Mouse (Mus musculus) gastrocnemius, postnatal 10 days (tissue): ENCODE measurements at regions not wholly inside any gene's neighbourhood (a gene's known extent, or its start where the extent isn't known, plus 50 kb on each side); places are given as distances from the start of the nearest gene placed in this dataset.

Source experiments
- DNase-seq: peaks from one replicate; pipeline ENCODE4 v3.0.0; 2021; ENCODE audit warnings: mixed read lengths

DNA sequence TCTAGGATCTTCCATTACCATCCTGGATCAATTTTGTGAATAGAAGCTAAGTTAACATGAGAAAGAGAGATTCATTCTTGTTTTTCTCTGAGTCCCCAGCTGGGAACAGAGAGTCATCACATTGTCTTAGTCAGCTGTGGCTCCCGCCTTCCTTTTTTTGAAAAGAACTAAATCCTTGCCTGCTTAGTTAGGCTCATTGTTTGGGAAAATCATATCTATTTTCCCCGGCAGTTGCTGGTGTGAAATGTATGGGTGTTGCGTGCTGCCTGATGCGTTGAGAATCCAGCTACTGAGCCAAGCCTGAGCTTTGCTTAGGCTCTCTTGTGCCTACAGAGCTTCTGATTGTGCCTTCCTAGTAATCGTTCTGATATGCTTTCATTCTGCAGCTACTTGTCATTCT is 66.3 kb downstream of the Fam50b start:
- no peak for DNase-seq

DNA sequence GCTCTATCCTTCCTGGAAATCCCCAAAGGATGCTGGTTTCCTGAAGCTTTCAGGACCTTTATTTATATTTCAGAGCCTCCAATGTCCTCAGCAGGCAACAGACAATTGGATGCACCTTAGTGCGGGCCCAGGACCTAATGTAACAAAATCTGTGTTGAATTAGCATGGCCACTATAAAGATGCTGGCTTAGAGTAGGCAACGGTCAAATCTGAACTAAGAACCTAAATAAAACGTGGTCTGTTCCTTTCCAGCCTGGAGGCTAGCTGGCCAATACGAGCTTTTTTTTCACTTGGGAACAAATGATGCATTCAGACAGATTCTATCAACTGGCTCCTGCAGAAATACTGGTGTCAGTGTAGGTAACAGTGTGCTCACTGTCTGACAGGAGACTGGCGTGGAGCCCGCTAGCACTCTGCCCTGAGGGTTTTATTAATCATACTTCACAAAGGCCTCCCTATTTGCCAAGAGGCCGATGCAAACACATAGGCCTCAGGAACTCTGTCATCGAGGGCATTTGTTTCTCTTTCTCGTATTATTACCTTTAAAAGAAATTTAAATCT is 68.5 kb upstream of the Prpf4b start:
- no peak for DNase-seq

DNA sequence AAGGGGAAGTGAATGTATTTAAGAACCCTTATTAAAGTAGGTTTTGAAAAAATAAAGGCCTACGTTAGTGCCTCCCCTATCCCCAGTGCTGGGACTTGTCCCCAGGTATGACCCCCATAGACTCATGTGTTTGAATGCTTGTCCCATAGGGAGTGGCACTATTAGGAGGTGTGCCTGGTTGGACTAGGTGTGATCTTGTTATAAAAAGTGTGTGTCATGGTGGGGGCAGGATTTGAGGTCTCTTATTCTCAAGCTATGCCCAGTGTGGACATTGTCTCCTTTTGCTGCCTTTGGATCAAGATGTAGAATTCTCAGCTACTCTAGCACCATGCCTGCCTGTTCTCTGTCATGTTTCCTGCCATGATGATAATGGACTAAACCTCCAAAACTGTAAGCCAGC is 65.6 kb upstream of the Prpf4b start:
- DNase-seq: no peak

DNA sequence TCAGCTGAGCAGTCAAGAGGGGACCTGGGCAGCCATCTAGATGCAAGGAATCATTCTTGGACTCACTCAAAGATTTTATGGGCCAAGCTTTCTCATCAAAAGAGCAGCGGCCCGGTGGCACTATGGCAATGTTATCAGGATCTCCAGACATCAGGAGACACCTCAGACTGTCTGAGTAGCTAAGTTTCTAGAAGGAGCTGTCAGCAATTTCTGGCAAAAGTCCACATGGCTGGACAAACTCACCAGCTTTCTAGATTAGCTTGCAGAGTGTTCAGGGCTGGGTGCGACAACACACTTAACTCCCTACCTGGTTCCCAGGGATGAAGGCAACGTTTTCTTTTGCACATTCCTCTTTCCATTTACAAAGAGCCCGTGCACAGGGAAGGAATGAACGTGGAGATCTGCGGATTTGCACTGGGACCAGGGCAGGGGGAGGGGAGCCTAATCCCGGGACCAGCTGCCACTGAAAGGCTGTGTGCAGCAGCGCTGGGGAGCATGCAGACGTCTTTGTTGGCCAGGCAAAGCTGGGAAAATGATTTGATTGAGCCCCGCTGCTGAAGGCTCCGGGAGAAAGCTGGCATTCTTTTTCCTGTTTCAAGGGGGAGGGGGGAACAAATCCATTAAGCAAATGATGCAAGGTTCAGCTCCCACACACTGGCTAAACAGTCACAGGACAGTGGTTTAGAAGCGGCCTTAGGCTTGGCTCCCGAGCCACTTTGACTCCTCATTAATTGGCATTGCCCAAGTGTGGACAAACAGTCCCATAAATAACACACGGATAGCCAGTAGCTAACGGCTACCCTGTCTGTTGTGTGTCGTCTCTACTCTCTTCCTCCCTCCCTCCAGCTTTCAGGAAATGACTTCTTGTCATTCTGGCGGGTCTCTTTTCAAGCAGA is 60.7 kb upstream of the Prpf4b start:
- peak; percentile 27 for DNase-seq

DNA sequence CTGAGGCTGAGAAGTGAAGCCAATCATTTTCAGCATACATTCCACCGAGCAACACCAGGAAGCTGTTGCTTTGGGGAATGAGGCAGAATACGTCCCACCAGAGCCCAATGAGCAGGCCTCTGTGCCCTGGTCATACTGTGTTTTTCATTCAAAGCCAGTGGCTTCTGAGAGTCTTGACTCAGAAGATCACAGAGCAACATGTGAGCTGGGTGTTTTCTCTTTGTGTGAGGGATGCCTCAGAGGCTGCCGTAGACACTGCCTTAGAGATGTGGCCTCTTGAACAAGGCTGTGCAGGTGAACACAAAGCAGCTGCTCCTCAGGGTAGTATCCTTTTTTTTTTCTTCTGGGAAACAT is 60.1 kb upstream of the Prpf4b start:
- DNase-seq: no peak

DNA sequence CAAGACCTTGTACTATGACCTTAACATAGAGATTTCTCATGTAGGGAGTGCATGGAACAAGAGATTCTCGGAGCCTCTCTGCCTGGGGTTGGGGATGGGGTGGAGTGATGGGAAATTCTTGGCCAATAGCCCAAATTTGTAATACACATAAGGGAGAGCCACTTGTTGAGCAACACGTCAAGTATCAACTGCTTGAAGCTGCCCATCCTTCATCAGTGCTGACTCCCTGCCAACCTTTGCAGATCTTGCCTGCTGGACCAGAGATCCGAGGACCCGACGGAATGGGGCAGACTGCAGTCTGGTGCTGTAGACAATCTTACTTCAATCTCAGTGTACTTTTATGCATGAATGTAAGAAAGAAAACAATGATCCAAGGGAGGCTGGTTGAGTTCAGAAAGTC is 56.9 kb upstream of the Prpf4b start:
- no peak for DNase-seq

- DNase-seq: no peak
These were observed 54.7 kb upstream of the Prpf4b start for GRCm38 (mm10) chr13:34820423-34820822.

- DNase-seq: no peak
These were observed 53.2 kb upstream of the Prpf4b start for GRCm38 (mm10) chr13:34821946-34822345.

GRCm38 (mm10) chr13:34824157-34824556 is 50.9 kb upstream of the Prpf4b start:
- DNase-seq: no peak
